Mouse (Mus musculus): ENCODE data around the gene Sumo3.

Sumo3 gene

GRCm38 (mm10) chr10:77589117-77589516, 16.8 kb upstream of the Sumo3 start:
- no peak for DNase-seq (ENCODE audit: low spot score)

DNA sequence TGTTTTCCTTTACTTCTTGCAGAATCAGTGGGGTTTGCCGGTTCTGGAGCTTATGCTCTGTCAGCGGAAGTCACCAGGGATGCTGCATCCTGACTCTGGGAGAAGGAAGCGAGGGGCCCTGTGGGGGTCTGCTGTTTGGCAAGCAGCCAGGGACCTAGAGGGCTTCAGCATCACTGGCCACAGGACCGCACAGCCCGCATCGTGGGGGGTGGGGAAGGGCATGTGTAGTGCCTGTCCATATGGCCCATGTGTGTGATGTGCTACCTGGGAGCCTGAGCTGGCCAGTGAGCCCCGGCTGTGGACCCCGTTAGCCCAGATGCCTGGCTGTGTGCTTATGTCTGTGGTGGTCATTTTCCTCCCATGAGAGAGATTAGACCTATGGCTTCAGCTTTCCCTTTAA, 16.1 kb upstream of the Sumo3 start:
- no peak for DNase-seq (ENCODE audit: low spot score)

- DNase-seq (ENCODE audit: low spot score): peak; percentile 52
These were observed 15.1 kb upstream of the Sumo3 start for GRCm38 (mm10) chr10:77590812-77591211.

DNA sequence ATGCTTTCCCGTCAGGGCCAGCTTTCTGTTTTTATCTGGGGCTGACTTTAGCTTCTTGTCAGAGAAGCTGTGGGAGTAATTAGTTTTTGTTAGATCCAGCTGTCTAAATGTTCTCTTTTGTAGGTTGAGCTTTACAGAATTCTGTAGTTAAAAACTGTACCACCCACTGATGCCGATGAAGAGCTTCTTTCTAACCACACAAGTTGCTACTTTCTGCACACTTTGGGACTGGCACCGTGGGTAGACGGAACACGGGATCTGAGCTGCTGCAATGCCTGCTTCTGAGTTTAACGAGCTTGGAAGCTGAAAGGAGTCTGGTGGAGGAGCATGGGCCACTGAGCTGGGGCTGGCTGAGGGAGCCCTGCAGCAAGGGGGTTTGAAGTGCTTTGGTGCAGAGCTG, 14.4 kb upstream of the Sumo3 start:
- DNase-seq (ENCODE audit: low spot score): no peak

- no peak for DNase-seq (ENCODE audit: low spot score)
These were observed 9.8 kb upstream of the Sumo3 start for GRCm38 (mm10) chr10:77596060-77596459.

- no peak for DNase-seq (ENCODE audit: low spot score)
These were observed 2.9 kb upstream of the Sumo3 start for GRCm38 (mm10) chr10:77603021-77603420.

- no peak for DNase-seq (ENCODE audit: low spot score)
These were observed 1.8 kb upstream of the Sumo3 start for GRCm38 (mm10) chr10:77604111-77604510.

DNA sequence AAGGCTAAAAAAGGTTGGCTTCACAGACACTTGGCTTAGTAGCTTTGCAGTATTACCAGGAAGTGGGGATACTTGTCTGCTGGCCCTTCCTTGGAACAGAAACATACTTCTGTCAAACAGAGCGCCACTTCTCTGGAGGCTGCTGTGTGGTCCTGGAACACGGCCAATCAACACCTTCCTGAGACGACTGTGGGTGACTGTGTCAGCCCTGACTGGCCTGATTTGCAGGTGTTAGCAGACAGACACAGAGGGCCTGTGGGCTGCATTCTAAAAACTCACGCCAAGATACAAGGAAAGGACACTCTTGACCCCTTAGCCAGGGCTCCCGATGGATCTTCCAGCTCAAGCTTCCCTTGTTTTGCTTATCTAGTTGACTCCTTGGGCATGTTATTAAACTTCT, 939 bp upstream of the Sumo3 start:
- DNase-seq (ENCODE audit: low spot score): no peak

GRCm38 (mm10) chr10:77605368-77605767, 529 bp upstream of the Sumo3 start:
- peak; percentile 78 for DNase-seq (ENCODE audit: low spot score)

- no peak for DNase-seq (ENCODE audit: low spot score)
These were observed 958 bp downstream of the Sumo3 start for GRCm38 (mm10) chr10:77606855-77607254.

GRCm38 (mm10) chr10:77607441-77607840, 1.5 kb downstream of the Sumo3 start:
- DNase-seq (ENCODE audit: low spot score): peak; percentile 66

DNA sequence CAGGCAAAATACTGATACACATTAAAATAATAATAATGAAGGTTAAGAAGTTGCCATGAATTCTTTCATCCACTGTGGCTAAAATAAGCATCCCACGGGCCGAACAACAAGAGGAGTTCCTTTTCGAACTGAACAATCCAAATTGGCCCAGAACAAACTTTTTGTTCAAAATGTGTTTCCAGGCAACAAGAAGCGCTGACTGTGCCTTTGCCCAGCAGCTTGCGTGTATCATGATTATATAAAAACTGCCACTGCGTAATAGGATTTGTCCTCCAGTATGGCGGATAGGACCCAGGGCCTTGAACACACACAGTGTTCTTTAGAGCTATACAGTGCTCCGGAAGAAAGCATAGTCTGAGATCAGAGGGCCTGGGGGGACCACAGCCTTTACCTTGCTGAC, 2.7 kb downstream of the Sumo3 start:
- no peak for DNase-seq (ENCODE audit: low spot score)

DNA sequence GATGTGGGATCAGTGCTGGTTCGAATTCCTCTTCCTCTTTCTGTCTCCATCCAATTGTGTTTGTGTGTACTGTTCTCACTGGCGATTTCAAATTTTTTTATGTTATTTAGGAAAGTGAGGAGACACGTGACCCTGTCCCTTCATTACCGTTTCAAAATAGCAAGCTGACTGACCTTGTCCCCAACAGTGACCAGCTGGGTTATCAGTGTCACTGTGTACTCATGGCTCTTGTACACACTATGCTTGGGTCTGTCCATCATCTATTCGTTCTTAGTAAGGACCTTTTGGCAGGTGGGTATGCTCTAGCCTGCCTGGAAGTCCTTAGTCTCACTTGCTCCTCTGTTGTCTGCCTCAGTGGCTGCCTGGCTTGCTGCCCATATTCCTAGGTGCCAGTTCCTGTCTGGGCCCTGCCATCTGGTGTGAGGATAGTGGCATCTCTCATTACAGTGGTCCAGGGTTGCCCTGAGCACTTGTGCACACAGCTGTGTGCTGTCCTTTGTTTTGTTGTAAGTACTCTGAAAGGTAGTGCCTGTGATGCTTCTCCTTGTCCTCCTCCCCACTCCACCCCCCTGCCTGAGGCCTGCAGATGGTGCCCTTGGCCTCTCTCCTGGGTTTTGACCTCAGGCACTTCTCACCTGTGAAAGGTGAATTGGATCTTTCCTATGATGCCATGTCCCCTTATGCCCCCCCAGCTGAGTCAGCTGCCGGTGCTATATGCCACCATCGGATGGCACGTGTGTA, 4.5 kb downstream of the Sumo3 start:
- no peak for DNase-seq (ENCODE audit: low spot score)

- DNase-seq (ENCODE audit: low spot score): peak; percentile 84
These were observed 7.5 kb downstream of the Sumo3 start for GRCm38 (mm10) chr10:77613409-77613808.

DNA sequence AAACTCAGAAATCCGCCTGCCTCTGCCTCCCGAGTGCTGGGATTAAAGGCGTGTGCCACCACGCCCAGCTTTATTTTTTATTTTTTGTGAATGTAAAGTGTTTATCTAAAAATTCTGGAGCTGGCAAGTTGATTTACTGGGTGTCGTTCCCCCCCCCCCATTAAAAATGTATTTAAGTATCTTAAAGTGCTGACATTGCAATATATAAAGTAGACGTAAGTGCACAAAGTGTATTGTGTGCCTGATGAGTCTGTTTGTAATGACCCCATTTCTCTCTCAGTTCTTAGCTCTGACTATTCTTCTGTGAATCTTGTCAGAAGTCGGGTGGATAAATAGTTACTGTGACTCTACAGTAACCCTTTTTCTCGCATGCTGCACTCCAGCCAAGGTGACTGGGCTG, 9.8 kb downstream of the Sumo3 start:
- DNase-seq (ENCODE audit: low spot score): no peak

DNA sequence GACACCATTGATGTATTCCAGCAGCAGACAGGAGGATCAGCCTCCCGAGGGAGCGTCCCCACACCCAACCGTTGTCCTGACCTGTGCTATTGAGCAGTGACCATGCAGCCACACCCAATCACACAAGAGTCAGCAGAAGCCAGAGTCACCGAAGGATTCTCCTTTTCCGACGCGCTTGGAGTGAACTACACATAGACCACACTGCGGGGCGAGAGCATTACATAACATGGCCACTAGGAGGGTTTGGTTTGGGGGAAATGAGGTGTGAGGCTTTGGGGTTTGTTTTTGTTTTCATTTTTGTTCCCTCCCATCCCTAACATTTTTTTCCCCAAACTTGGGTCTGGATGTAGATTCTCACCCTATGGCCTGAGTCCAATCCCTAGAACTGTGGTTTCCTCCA, 10.3 kb downstream of the Sumo3 start:
- DNase-seq (ENCODE audit: low spot score): no peak

DNA sequence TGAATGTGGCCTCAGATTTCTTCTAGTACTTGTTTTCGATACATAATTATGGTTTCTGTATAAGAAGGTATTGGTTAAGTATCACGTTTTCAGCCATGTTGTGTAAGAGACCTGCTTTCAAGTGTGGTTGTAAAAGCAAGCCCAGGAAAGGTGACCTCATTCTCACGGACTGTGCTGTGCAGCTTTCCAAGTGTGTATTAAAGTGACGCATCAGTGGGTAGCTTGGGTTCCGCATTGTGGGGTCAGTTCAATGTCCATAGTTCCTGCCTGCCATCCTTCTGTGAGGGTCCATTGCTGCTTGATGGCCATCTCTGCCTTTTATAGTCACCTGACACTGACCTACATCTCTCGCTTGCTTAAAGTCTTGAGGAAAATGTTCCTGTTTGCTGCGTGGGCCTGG, 11.0 kb downstream of the Sumo3 start:
- no peak for DNase-seq (ENCODE audit: low spot score)

- DNase-seq (ENCODE audit: low spot score): no peak
These were observed 15.6 kb downstream of the Sumo3 start for GRCm38 (mm10) chr10:77621546-77621945.

DNA sequence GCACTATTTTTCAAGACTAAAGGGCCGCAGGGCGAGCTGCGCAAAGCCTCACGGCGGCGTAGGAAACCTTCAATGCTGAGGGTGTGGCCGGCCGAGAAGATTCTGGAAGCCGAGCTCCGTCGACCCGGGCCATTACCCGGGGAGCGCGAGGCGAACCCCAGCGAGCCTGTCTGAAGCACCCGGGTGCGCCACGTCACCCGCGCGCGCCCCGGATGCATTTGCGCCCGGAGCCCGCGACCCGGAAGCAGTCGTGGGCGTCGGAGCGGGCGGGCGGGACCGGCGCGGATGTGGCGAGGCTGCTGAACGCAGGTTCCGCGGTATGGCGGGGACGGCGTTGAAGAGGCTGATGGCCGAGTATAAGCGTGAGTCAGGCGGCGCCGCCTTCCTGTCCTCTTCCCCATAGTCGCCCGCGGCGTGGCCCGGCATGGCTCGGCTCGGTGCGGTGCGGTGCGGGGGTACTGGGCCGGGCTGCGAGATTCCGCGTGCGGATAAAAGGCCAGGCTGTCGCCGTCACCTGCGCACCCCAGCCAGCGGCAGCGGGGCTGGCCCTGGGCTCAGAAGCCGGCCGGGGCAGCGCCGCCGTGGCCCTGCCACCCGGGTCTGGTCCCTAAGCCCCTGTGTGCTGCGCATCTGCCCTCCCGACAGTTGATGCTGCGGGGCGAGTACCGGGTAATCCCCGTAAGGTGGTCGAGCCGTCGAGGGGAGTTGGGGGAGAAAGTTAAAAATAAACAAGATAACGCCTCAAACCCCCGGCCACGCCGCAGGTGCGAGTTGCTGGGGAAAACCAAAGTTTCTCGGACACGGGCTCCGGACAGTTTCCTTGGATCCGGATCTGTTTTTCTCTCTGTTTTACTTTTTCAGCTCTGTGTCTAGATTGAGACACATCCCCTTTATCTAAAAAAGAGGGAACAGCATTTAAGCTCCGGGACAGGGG, 16.4 kb downstream of the Sumo3 start, which contains the start of gene Ube2g2:
TSS of gene Ube2g2 (plus strand) at position 221 of the 934 bp plus-strand sequence.
- DNase-seq (ENCODE audit: low spot score): peak; percentile 91

- DNase-seq (ENCODE audit: low spot score): peak; percentile 83
These were observed 17.2 kb downstream of the Sumo3 start for GRCm38 (mm10) chr10:77623069-77623492.

DNA sequence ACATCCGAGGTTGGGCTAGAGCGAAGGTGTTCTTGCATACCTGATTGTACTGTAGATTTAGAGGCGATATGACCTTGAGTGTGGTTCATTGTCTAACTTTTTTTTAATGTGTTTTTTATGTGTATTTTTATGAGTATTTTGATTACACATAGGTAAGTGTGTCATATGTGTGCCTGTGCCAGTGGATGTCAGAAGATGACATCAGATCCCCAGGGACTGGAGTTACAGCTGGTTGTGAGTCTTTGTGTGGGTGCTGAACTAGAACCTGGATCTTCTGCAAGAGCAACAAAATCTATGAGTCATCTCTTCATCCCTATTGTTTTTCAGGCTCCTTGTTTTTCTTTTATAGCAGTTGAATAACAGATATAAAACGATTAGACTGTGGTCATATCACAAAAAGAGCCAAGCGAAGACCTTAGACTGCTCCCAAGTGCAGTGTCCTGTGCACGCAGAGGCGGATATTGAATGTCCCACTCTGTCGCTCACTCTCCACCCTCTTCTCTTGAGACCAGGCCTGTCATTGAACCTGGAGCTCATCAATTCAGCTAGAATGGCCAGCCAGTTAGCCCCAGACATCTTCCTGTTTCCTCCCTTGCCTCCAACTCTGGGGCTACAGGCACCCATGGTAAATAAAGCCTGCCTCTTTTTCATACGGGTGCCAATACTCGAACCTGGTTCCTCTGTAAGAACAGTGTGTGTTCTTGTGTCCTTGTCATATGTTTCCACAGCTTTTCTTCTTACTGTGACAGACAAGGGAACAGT, 17.9 kb downstream of the Sumo3 start:
- DNase-seq (ENCODE audit: low spot score): peak; percentile 59

GRCm38 (mm10) chr10:77624570-77624995, 18.7 kb downstream of the Sumo3 start:
- DNase-seq (ENCODE audit: low spot score): peak; percentile 71

All from adipocyte (in vitro differentiated cells).